Comparison of ENCODE assay signal across 13 mouse cellular contexts in the genomic region with DNA sequence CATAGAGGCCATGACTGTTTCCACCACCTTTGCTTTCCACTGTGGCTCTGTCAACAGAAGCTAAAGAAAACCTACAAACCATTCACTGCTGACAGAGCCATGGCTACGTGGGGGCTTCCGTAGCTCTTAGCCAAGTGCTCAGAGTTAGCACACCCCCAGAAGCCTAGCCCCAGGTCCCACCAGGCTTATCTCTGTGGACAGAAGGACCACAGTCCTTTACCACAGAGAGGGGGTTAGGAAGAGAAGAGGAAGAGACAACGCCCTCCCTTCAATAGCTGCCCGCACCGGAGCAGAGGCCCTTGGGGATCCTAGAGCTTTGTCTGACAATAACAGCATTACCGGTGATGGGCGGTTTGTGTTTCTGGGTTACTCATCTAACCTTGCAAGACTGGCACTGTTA. TPM values are rescaled to one million over a fixed set of nuclear protein-coding genes. Genes with fewer than 3 reads are reported as not detected.
DNase-seq lines count a peak whose midpoint lies in the region; ATAC-seq and TF ChIP-seq lines count a peak whose summit lies in the region.
"Had no signal": no experiment of that assay in that cellular context is flagged by ENCODE, and none has a peak within 500 bp of the region (broad histone marks: within the 10 kb centered on the region; RNA-seq: fewer than 3 reads in every experiment).

No protein-coding gene starts in this region.

- H3K27ac ChIP-seq in midbrain, embryonic 10.5 days (replicated peaks) = peak overlapping the region; percentile 64
- no peak overlapping the region for H3K27ac ChIP-seq in midbrain, postnatal 0 days (ENCODE audit: low read depth, low read length)
- H3K27ac ChIP-seq in heart, embryonic 13.5 days (replicated peaks) = peak overlapping the region; percentile 56
- peak overlapping the region; percentile 75 for H3K27ac ChIP-seq in liver, embryonic 12.5 days
- H3K27ac ChIP-seq in stomach, postnatal 0 days (replicated peaks) = 0 out of 2 replicates have a peak overlapping the region, but pooled peaks have one; percentile 49
- H3K27ac ChIP-seq: forebrain, embryonic 13.5 days; hindbrain, embryonic 14.5 days had no signal

- no peak overlapping the region for H3K4me3 ChIP-seq in midbrain, embryonic 10.5 days
- no peak overlapping the region for H3K4me3 ChIP-seq in midbrain, postnatal 0 days (ENCODE audit: low read depth, low read length)
- H3K4me3 ChIP-seq in heart, embryonic 13.5 days = no peak overlapping the region
- H3K4me3 ChIP-seq in liver, embryonic 12.5 days = peak overlapping the region; percentile 13; the same call in 1 of the 2 replicates
- no peak overlapping the region for H3K4me3 ChIP-seq in stomach, postnatal 0 days (ENCODE audit: low read depth, low read length)
- H3K4me3 ChIP-seq: forebrain, embryonic 13.5 days had no signal

- TF ChIP-seq EP300 in stomach, postnatal 0 days (optimal IDR thresholded peaks at IDR 0.05) = no peak

- H3K4me1 ChIP-seq in midbrain, embryonic 10.5 days = peaks cover 42% of the 10 kb centered on the region
- H3K4me1 ChIP-seq in midbrain, postnatal 0 days (ENCODE audit: insufficient read depth, low read length) = no peaks in the 10 kb centered on the region
- peaks cover 53% of the 10 kb centered on the region for H3K4me1 ChIP-seq in heart, embryonic 13.5 days
- peaks cover 96% of the 10 kb centered on the region for H3K4me1 ChIP-seq in liver, embryonic 12.5 days
- peaks cover 2% of the 10 kb centered on the region; the same call in 1 of the 2 replicates for H3K4me1 ChIP-seq in stomach, postnatal 0 days (replicated peaks; ENCODE audit: control insufficient read depth, insufficient read depth)
- H3K4me1 ChIP-seq: forebrain, embryonic 13.5 days had no signal

- WGBS in midbrain, embryonic 10.5 days = 81% methylated on average over 7 of the region's 7 CpGs
- WGBS in midbrain, postnatal 0 days = 78% methylated on average over 7 of the region's 7 CpGs
- WGBS in heart, embryonic 13.5 days = 64% methylated on average over 7 of the region's 7 CpGs
- 10% methylated on average over 7 of the region's 7 CpGs for WGBS in liver, embryonic 12.5 days (ENCODE audit: insufficient replicate concordance)
- 65% methylated on average over 7 of the region's 7 CpGs for WGBS in stomach, postnatal 0 days

- intact Hi-C loops in gastrocnemius, postnatal 14 days (cut with DNase I; ENCODE audit: low total_unique reads) = no loop called here

- H3K4me2 ChIP-seq in midbrain, postnatal 0 days (ENCODE audit: low read depth, low read length, poor library complexity, severe bottlenecking) = no peak overlapping the region
- H3K4me2 ChIP-seq in heart, embryonic 13.5 days = peak overlapping the region; percentile 17; the same call in 1 of the 2 replicates
- H3K4me2 ChIP-seq in liver, embryonic 12.5 days = peak overlapping the region; percentile 50
- H3K4me2 ChIP-seq in stomach, postnatal 0 days (replicated peaks; ENCODE audit: low read depth) = no peak overlapping the region
- H3K4me2 ChIP-seq: forebrain, embryonic 13.5 days; hindbrain, embryonic 14.5 days had no signal

- H3K27me3 ChIP-seq in midbrain, embryonic 10.5 days (ENCODE audit: low read depth, poor library complexity, severe bottlenecking) = no peaks in the 10 kb centered on the region
- no peaks in the 10 kb centered on the region for H3K27me3 ChIP-seq in midbrain, postnatal 0 days (ENCODE audit: insufficient read depth, low read length)
- no peaks in the 10 kb centered on the region for H3K27me3 ChIP-seq in heart, embryonic 13.5 days (replicated peaks)
- no peaks in the 10 kb centered on the region for H3K27me3 ChIP-seq in liver, embryonic 12.5 days (replicated peaks)
- H3K27me3 ChIP-seq in stomach, postnatal 0 days (ENCODE audit: control insufficient read depth, insufficient read depth, low read length) = no peaks in the 10 kb centered on the region
- H3K27me3 ChIP-seq: forebrain, embryonic 13.5 days had no signal

- TF ChIP-seq CTCF in midbrain, postnatal 0 days (IDR thresholded peaks at IDR 0.05) = no peak
- no peak for TF ChIP-seq CTCF in stomach, postnatal 0 days (IDR thresholded peaks at IDR 0.05; ENCODE audit: low read depth)

- no peak for ATAC-seq in midbrain, postnatal 0 days (ENCODE audit: low FRiP score)
- no peak for ATAC-seq in heart, embryonic 13.5 days (ENCODE audit: extremely low read depth, insufficient number of reproducible peaks, low FRiP score, low TSS enrichment)
- ATAC-seq in liver, embryonic 12.5 days = peak; percentile 74
- ATAC-seq in stomach, postnatal 0 days (ENCODE audit: low FRiP score, low TSS enrichment) = no peak
- ATAC-seq: forebrain, embryonic 13.5 days had no signal

- no peak for DNase-seq in midbrain, embryonic 10.5 days (ENCODE audit: low spot score)
- DNase-seq in midbrain, postnatal 0 days (ENCODE audit: low spot score) = no peak
- no peak for DNase-seq in stomach, postnatal 0 days (ENCODE audit: low spot score)
- DNase-seq in cerebellum, adult 11 months = no peak
- no peak for DNase-seq in gastrocnemius, postnatal 14 days
- DNase-seq: kidney, postnatal 10 days; lung, postnatal 14 days; right cerebral cortex, adult 18-20 months had no signal

- H3K9me3 ChIP-seq in midbrain, embryonic 10.5 days (replicated peaks) = no peaks in the 10 kb centered on the region
- H3K9me3 ChIP-seq in midbrain, postnatal 0 days (ENCODE audit: low read length) = no peaks in the 10 kb centered on the region
- no peaks in the 10 kb centered on the region for H3K9me3 ChIP-seq in heart, embryonic 13.5 days
- no peaks in the 10 kb centered on the region for H3K9me3 ChIP-seq in liver, embryonic 12.5 days (replicated peaks)
- H3K9me3 ChIP-seq in stomach, postnatal 0 days (ENCODE audit: control insufficient read depth, low read length) = no peaks in the 10 kb centered on the region
- H3K9me3 ChIP-seq: forebrain, embryonic 13.5 days had no signal

- no peak overlapping the region for H3K9ac ChIP-seq in midbrain, postnatal 0 days (replicated peaks; ENCODE audit: low read length, poor library complexity, severe bottlenecking)
- H3K9ac ChIP-seq in heart, embryonic 13.5 days = no peak overlapping the region
- H3K9ac ChIP-seq in liver, embryonic 12.5 days = peak overlapping the region; percentile 28; the same call in 1 of the 2 replicates
- no peak overlapping the region for H3K9ac ChIP-seq in stomach, postnatal 0 days (ENCODE audit: low read length)
- H3K9ac ChIP-seq: forebrain, embryonic 13.5 days; hindbrain, embryonic 14.5 days had no signal

- H3K36me3 ChIP-seq in midbrain, embryonic 10.5 days = no peaks in the 10 kb centered on the region
- H3K36me3 ChIP-seq in midbrain, postnatal 0 days (ENCODE audit: insufficient read depth, low read length) = peaks cover 9% of the 10 kb centered on the region; the same call in 1 of the 2 replicates
- no peaks in the 10 kb centered on the region for H3K36me3 ChIP-seq in heart, embryonic 13.5 days
- peaks cover 15% of the 10 kb centered on the region for H3K36me3 ChIP-seq in liver, embryonic 12.5 days
- H3K36me3 ChIP-seq in stomach, postnatal 0 days (ENCODE audit: control insufficient read depth, insufficient read depth, low read length) = no peaks in the 10 kb centered on the region

RNA-seq across cellular contexts. Expression of a gene that starts 14.3 kb away (rescaled TPM):
- 2.1 and 2.9 TPM in 2 replicates for polyA plus RNA-seq in midbrain, embryonic 10.5 days (2016; fragmentation: Nextera tagmentation; extraction: Ambion mirVana)
- 46.2 and 56.8 TPM in 2 replicates for total RNA-seq in midbrain, postnatal 0 days (2014; rRNA removed)
- polyA plus RNA-seq in midbrain, postnatal 0 days (2015; fragmentation: Nextera tagmentation; extraction: Ambion mirVana) = 7.7 TPM in 2 replicates
- polyA plus RNA-seq in heart, embryonic 13.5 days (2015; fragmentation: Nextera tagmentation; extraction: Ambion mirVana) = 1.9 and 2.4 TPM in 2 replicates
- 11.1 and 11.7 TPM in 2 replicates for polyA plus RNA-seq in liver, embryonic 12.5 days (2016; fragmentation: Nextera tagmentation; extraction: Ambion mirVana)
- 23.6 and 29.6 TPM in 2 replicates for polyA plus RNA-seq in stomach, postnatal 0 days (2015; fragmentation: Nextera tagmentation; extraction: Ambion mirVana)
- 10 to 100 TPM; 11.4 to 14.7 TPM for total RNA-seq in gastrocnemius, postnatal 14 days (2021)

RNA-seq across cellular contexts. Expression of a gene that starts 34.3 kb away (rescaled TPM):
- 192 and 236 TPM in 2 replicates for polyA plus RNA-seq in midbrain, embryonic 10.5 days (2016; fragmentation: Nextera tagmentation; extraction: Ambion mirVana)
- total RNA-seq in midbrain, postnatal 0 days (2014; rRNA removed) = 25.9 and 30.7 TPM in 2 replicates
- 50.0 and 50.4 TPM in 2 replicates for polyA plus RNA-seq in midbrain, postnatal 0 days (2015; fragmentation: Nextera tagmentation; extraction: Ambion mirVana)
- polyA plus RNA-seq in heart, embryonic 13.5 days (2015; fragmentation: Nextera tagmentation; extraction: Ambion mirVana) = 82.3 and 88.2 TPM in 2 replicates
- polyA plus RNA-seq in liver, embryonic 12.5 days (2016; fragmentation: Nextera tagmentation; extraction: Ambion mirVana) = 174 and 192 TPM in 2 replicates
- polyA plus RNA-seq in stomach, postnatal 0 days (2015; fragmentation: Nextera tagmentation; extraction: Ambion mirVana) = 52.2 and 57.6 TPM in 2 replicates
- 10 to 100 TPM; 58.7 to 62.8 TPM for total RNA-seq in gastrocnemius, postnatal 14 days (2021)

RNA-seq across cellular contexts. Expression of a gene that starts 40.1 kb away (rescaled TPM):
- not detected in 2 replicates for polyA plus RNA-seq in midbrain, embryonic 10.5 days (2016; fragmentation: Nextera tagmentation; extraction: Ambion mirVana)
- 1.4 TPM in 1 of 2 replicates, not detected in the other for total RNA-seq in midbrain, postnatal 0 days (2014; rRNA removed)
- polyA plus RNA-seq in midbrain, postnatal 0 days (2015; fragmentation: Nextera tagmentation; extraction: Ambion mirVana) = not detected in 2 replicates
- polyA plus RNA-seq in heart, embryonic 13.5 days (2015; fragmentation: Nextera tagmentation; extraction: Ambion mirVana) = not detected in 2 replicates
- polyA plus RNA-seq in liver, embryonic 12.5 days (2016; fragmentation: Nextera tagmentation; extraction: Ambion mirVana) = 0.12 TPM in 1 of 2 replicates, not detected in the other
- polyA plus RNA-seq in stomach, postnatal 0 days (2015; fragmentation: Nextera tagmentation; extraction: Ambion mirVana) = 12.9 and 13.0 TPM in 2 replicates
- total RNA-seq in gastrocnemius, postnatal 14 days (2021) = under 1 TPM; 0.18 to 0.38 TPM
- polyA plus RNA-seq: embryonic facial prominence, embryonic 11.5 days; forebrain, embryonic 13.5 days had no signal

Comparison
In these comparisons a context has a peak if more than half of its experiments do, and no peak if none do; other contexts are left out.
1. H3K4me2 ChIP-seq: peak in heart, embryonic 13.5 days (single experiment) and liver, embryonic 12.5 days (single experiment); none in midbrain, postnatal 0 days (single experiment) and stomach, postnatal 0 days (single experiment).
2. RNA of a gene that starts 40.1 kb away (polyA plus RNA-seq): 12.9 to 13.0 TPM in stomach, postnatal 0 days; not detected in midbrain, embryonic 10.5 days, not detected in midbrain, postnatal 0 days, not detected in heart, embryonic 13.5 days and 0.12 TPM in liver, embryonic 12.5 days; every median in the first group is over 10 times any median in the second.